Mouse (Mus musculus) megakaryocyte, embryonic 14.5 days (primary cell): Measurements from ENCODE around the gene Frmpd4. TPM values are rescaled to one million over a fixed set of nuclear protein-coding genes. Genes with fewer than 3 reads are reported as not detected.

Source experiments
- H3K27me3 ChIP-seq: replicated peaks from 2 replicates; pipeline ENCODE3; 2012; ENCODE audit warnings: inconsistent platforms
- H3K36me3 ChIP-seq: replicated peaks from 2 replicates; pipeline ENCODE3; 2012; ENCODE audit warnings: low read length, inconsistent platforms, mixed read lengths
- H3K4me1 ChIP-seq: 2 replicates; pipeline ENCODE4 v1.6.1; 2012; ENCODE audit warnings: inconsistent platforms
- H3K4me3 ChIP-seq: replicated peaks from 2 replicates; pipeline ENCODE3; 2012; ENCODE audit warnings: moderate library complexity, mild to moderate bottlenecking, inconsistent platforms
- H3K9me3 ChIP-seq: 2 replicates; pipeline ENCODE4 v1.6.1; 2012; ENCODE audit warnings: inconsistent platforms
- FLI1 ChIP-seq: IDR thresholded peaks from 2 replicates; pipeline ENCODE4 v1.6.1; 2012; ENCODE audit warnings: low read length, inconsistent platforms, mixed read lengths
- GATA1 ChIP-seq: IDR thresholded peaks from 3 replicates; pipeline ENCODE4 v1.6.1; 2012; ENCODE audit warnings: mixed read lengths, low read length, inconsistent platforms, borderline replicate concordance
- polyA plus RNA-seq: library from polyadenylated mRNA; stranded (reverse); fragments of >175 nt; gene quantifications from 2 replicates; pipeline ENCODE4 v1.2.3, GENCODE M21; 2012; ENCODE audit warnings: low replicate concordance; ENCODE audit not compliant: insufficient read depth

Frmpd4 gene
- polyA plus RNA-seq, 1 experiment = not detected

DNA sequence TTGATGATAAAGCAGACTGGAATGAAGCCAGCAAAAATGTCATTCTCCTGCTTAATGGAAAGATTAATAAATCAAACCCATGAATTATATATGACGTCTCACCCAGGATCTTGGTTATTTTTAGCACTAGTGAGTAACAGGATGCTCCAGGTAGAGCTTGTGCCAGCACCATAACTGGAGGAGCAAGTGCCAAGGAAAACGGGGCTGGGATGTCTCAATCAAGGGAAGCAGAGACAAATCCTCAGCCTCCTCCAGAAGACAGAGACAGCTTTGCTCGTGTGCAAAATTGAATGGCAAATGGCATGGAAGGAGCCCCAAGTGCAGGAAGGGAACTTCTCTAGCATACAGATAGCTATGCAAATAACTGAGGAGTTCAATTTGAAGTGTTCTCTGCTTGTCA, 418.2 kb downstream of the Frmpd4 start:
- Histone ChIP-seq H3K4me3 (no peak overlapping the region), H3K27me3 (no peaks in the 10 kb centered on the region), H3K9me3 (no peaks in the 10 kb centered on the region), H3K4me1 (no peaks in the 10 kb centered on the region), H3K36me3 (no peaks in the 10 kb centered on the region)
- TF ChIP-seq FLI1 (no peak), GATA1 (no peak)

DNA sequence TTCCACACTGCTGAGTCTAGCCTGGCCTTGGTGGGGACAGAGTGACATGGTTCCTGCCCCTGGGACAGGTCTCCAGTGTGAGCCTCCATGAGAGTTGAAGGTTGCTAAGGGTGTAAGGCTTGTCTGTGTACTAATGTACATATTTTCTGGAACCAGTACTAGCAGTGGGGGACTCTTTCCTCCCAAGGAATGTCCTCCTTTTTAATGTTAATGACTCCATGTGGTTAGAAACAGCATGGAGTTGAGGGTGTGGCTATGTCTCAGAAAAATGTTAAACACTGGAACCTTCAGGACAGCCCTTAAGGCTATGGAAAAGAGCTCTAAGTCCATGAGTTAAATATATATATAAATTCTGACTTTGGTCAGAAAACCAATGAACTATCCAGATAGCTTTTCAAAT, 436.0 kb downstream of the Frmpd4 start:
- H3K9me3 ChIP-seq = no peaks in the 10 kb centered on the region
- no peaks in the 10 kb centered on the region for H3K36me3 ChIP-seq
- peaks cover 2% of the 10 kb centered on the region for H3K27me3 ChIP-seq
- H3K4me3 ChIP-seq = no peak overlapping the region
- no peaks in the 10 kb centered on the region for H3K4me1 ChIP-seq
- no peak for TF ChIP-seq GATA1
- TF ChIP-seq FLI1 = no peak

DNA sequence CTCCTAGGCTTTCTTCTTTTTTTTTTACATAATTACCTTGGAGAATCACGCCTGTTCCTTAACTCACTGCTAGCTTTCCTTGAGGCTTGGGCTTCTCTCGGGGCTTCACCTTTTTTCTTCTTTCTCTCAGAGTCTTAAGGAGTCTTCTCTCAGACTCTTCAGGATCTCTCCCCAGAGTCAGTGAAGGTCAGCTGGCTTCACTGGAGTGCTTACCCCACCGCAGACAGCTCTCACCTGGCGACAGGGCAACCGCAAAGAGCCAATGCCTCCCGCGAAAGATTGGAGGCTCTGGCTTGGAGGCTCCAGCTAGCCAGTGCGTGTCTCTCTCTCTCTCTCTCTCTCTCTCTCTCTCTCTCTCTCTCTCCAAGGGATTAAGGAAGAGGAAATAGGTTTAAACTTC, 453.0 kb downstream of the Frmpd4 start:
- Histone ChIP-seq H3K4me3 (no peak overlapping the region), H3K4me1 (no peaks in the 10 kb centered on the region), H3K9me3 (peaks cover 6% of the 10 kb centered on the region; the same call in 1 of the 2 replicates), H3K27me3 (peaks cover 22% of the 10 kb centered on the region), H3K36me3 (no peaks in the 10 kb centered on the region)
- TF ChIP-seq FLI1 (no peak), GATA1 (no peak)

DNA sequence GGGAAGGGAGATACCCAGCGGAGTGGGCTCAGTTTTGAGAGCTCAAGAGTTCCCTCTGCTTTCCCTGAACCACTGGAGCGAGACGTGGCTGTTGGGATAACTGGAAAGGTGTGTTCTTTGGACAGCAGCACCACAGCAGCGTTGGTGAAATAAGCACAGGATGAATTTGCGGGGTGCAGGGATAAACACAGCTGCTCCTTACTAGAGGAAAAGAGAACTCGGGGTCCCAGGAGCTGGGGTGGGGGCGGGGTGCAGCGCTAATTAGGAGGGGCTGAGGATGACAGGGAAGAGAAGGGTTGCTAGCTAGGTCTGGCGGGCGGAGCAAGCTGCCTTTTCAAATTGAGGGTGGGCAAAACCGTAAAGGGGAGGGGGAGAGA, 453.5 kb downstream of the Frmpd4 start:
- H3K4me3 ChIP-seq = no peak overlapping the region
- TF ChIP-seq FLI1 (no peak), GATA1 (no peak)
- H3K4me1 ChIP-seq = no peaks in the 10 kb centered on the region
- H3K27me3 ChIP-seq = peaks cover 22% of the 10 kb centered on the region
- no peaks in the 10 kb centered on the region for H3K36me3 ChIP-seq
- H3K9me3 ChIP-seq = peaks cover 6% of the 10 kb centered on the region; the same call in 1 of the 2 replicates

DNA sequence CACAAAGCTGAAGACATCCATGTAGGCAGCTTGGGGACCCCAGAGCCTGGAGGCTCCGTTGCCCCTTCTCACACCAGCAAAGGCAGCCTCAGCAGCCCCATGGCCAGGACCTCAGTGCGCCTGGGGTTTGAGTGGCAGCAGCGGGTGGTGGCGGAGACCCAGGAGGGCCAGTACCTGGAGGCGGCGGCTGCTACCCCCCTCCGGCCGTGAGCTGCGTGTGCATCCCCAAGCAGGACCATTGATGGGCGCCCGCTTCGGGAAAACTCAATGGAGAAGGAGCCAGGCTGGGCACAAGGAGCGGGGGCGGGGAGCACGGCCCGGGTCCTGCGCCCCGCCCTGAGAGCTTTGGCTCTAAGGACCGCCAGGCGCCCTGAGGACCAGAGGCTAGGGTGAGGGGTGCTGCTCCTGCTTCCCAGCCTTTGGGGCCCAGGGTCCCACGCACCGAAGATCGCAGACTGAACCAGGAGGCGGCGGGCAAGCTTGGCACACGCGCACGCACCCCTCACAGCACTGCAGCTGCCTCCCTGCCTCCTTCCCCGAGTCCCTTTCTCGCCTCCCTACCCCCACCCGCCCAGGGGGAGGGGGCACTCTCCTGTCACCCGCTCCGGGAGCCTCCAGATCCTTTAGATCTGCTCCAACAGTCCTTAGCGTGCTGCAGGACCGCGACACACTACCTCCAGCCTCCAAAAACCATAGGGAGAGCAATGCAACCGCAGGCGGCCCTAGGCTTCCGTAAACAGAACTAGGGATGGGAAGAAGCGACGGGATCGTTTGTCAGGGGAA, 454.0 kb downstream of the Frmpd4 start:
- Histone ChIP-seq H3K36me3 (no peaks in the 10 kb centered on the region), H3K4me3 (no peak overlapping the region), H3K27me3 (peaks cover 22% of the 10 kb centered on the region), H3K9me3 (peaks cover 6% of the 10 kb centered on the region; the same call in 1 of the 2 replicates), H3K4me1 (no peaks in the 10 kb centered on the region)
- TF ChIP-seq GATA1 (no peak), FLI1 (no peak)

DNA sequence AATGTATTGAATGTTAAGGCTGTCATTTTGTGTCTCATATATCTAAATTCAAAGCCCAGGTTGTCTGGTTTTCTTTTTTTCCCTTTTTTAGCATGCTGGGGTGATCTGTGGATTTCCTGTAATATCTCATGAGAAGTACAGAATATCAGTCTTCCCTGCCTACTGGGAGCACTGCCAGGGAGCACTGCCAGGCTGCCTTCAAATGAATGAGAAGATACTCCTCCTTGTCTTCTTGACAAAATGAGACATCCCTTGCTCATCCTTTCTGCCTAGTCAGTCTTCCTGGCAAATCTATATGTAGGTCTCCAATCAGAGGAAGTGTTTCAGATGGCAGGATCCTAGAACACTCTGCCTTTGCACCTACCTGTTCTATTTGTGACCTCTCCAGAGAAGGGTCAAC, 535.4 kb downstream of the Frmpd4 start:
- TF ChIP-seq GATA1 (no peak), FLI1 (no peak)
- Histone ChIP-seq H3K9me3 (peaks cover 4% of the 10 kb centered on the region), H3K4me1 (no peaks in the 10 kb centered on the region), H3K4me3 (no peak overlapping the region), H3K27me3 (no peaks in the 10 kb centered on the region), H3K36me3 (no peaks in the 10 kb centered on the region)

DNA sequence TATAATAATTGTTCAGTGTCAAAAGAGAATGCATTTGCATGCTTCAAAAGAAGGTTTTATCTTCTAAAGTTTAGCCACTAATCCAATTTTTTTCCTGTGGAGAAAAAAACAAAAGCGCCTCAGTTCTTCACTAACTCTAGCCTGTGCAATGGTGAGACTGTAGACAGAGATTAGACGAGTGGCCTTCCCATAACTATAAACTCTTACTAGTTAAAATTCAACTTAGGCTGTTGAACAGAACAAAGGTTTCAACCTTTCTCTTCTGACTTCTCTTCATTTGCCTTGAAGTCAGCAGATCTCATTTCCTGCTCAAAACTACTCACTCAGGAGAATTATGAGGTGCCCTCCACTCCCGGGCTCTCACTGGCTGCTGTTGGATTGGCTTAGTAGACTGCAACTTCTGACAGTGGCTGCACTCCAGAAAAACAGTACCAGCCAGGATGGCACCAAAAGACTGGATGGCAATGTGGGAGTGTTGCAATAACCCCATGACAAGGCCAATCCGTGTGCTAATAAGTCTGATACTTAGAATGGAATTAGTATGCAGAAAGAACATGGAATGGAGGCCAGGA, 556.4 kb downstream of the Frmpd4 start:
- no peaks in the 10 kb centered on the region for H3K27me3 ChIP-seq
- TF ChIP-seq GATA1 (no peak), FLI1 (no peak)
- no peaks in the 10 kb centered on the region for H3K36me3 ChIP-seq
- no peaks in the 10 kb centered on the region for H3K4me1 ChIP-seq
- H3K4me3 ChIP-seq = no peak overlapping the region
- H3K9me3 ChIP-seq = no peaks in the 10 kb centered on the region

DNA sequence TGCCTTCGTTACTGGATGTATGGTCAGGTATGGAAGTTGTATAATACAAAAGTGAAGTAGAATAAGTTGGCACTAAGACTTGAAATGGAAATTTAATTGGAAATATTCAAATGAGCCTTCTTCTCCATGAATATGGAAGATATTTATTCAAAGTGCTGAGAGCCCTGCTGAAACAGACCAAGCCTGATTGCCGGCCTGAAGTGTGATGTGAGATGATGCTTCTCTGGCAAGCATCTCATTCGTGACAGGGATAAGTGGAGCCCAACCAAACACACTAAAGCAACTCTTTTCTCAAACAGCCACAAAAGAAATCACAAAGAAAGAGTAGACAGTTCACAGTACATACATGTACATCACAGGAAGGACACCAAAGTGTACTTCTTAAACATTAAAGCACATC, 559.2 kb downstream of the Frmpd4 start:
- Histone ChIP-seq H3K9me3 (no peaks in the 10 kb centered on the region), H3K4me3 (no peak overlapping the region), H3K27me3 (no peaks in the 10 kb centered on the region), H3K36me3 (no peaks in the 10 kb centered on the region), H3K4me1 (no peaks in the 10 kb centered on the region)
- no peak for TF ChIP-seq FLI1
- TF ChIP-seq GATA1 = no peak

DNA sequence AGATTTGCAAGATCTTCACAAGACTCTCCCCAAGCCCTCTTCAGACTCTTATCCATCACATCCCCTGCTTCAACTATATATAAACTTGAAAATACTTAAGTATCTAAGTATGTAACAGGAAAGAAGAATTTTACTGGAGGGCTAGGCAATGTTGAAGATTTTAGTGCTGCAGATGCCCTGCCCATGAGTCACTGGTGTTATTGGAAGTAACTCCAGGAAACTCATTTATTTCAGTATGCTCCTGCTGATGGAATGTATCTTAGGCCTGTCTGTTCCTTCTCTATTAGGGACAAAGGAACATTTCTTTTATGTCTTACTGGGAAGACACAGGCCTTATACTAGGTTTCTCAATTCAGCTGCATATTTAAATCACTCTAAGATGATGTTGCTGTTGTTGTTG, 592.2 kb downstream of the Frmpd4 start:
- H3K36me3 ChIP-seq = no peaks in the 10 kb centered on the region
- TF ChIP-seq FLI1 = no peak
- no peak for TF ChIP-seq GATA1
- H3K4me3 ChIP-seq = no peak overlapping the region
- no peaks in the 10 kb centered on the region for H3K9me3 ChIP-seq
- peaks cover 1% of the 10 kb centered on the region for H3K27me3 ChIP-seq
- H3K4me1 ChIP-seq = no peaks in the 10 kb centered on the region

DNA sequence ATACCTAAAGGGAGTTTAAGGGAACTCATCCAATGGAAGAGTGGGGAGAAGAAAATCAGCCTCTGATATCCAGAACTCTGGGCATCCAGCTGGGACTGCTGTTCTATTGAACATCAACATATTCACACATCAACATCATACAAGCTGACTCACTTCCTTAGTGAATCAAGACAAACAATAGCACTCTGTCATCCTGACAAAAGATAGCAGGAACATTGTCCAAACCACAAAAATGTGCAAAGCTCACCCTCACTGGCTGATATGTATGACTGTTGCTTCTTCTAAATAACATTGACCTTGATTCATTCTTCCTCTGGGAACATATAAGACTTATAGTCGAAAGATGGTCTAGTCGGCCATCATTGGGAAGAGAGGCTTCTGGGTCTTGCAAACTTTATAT, 625.8 kb downstream of the Frmpd4 start:
- TF ChIP-seq FLI1 = no peak
- no peak for TF ChIP-seq GATA1
- no peaks in the 10 kb centered on the region for H3K27me3 ChIP-seq
- no peaks in the 10 kb centered on the region for H3K9me3 ChIP-seq
- H3K36me3 ChIP-seq = no peaks in the 10 kb centered on the region
- no peak overlapping the region for H3K4me3 ChIP-seq
- no peaks in the 10 kb centered on the region for H3K4me1 ChIP-seq
